Mouse (Mus musculus): ENCODE results near the gene B230219D22Rik. TPM values are rescaled to one million over a fixed set of nuclear protein-coding genes. Genes with fewer than 3 reads are reported as not detected.
"Not testable (repeated sequence)": the region's sequence is repeated elsewhere in the genome, so short reads cannot be mapped to it uniquely, and the experiment has no call there.

Gene B230219D22Rik
- polyA plus RNA-seq, 1 experiment from 2014 or later: 69.7 TPM

- WGBS: 22% methylated on average over 8 of the region's 8 CpGs
- ATAC-seq (ENCODE audit: low read depth): no peak
These were observed 1.2 kb downstream of the B230219D22Rik start for GRCm38 (mm10) chr13:55694110-55694509.

GRCm38 (mm10) chr13:55695989-55696388 is 3.1 kb downstream of the B230219D22Rik start:
- H3K9ac ChIP-seq; ATAC-seq (ENCODE audit: low read depth); H3K27ac ChIP-seq (replicated peaks); H3K4me3 ChIP-seq; H3K4me2 ChIP-seq; H3K9me3 ChIP-seq; H3K27me3 ChIP-seq: not testable (repeated sequence)
- WGBS: 90% methylated on average over 1 of the region's 3 CpGs
- H3K4me1 ChIP-seq (replicated peaks): peaks cover 29% of the 10 kb centered on the region
- H3K36me3 ChIP-seq: peaks cover 24% of the 10 kb centered on the region

More at GRCm38 (mm10) chr13:55694110-55694509, 1.2 kb downstream of the B230219D22Rik start:
- peaks cover 29% of the 10 kb centered on the region for H3K4me1 ChIP-seq (replicated peaks)
- peak overlapping the region; percentile 72 for H3K4me2 ChIP-seq
- H3K27me3 ChIP-seq: no peaks in the 10 kb centered on the region
- H3K27ac ChIP-seq (replicated peaks): peak overlapping the region; percentile 99; the same call in 1 of the 2 replicates
- peaks cover 6% of the 10 kb centered on the region for H3K36me3 ChIP-seq
- H3K9me3 ChIP-seq: no peaks in the 10 kb centered on the region
- peak overlapping the region; percentile 100 for H3K9ac ChIP-seq
- H3K4me3 ChIP-seq: peak overlapping the region; percentile 96

- WGBS: 95% methylated on average over 4 of the region's 4 CpGs
- Histone ChIP-seq H3K9me3 (0 out of 2 replicates have a peak, but pooled peaks cover 3% of the 10 kb centered on the region), H3K36me3 (peaks cover 49% of the 10 kb centered on the region), H3K4me1 (replicated peaks) (no peaks in the 10 kb centered on the region), H3K4me3 (no peak overlapping the region), H3K4me2 (no peak overlapping the region), H3K27me3 (no peaks in the 10 kb centered on the region), H3K27ac (replicated peaks) (no peak overlapping the region), H3K9ac (no peak overlapping the region)
- ATAC-seq (ENCODE audit: low read depth): no peak
These were observed 11.4 kb downstream of the B230219D22Rik start for GRCm38 (mm10) chr13:55704301-55704700.

GRCm38 (mm10) chr13:55712846-55713245 is 19.9 kb downstream of the B230219D22Rik start:
- ATAC-seq (ENCODE audit: low read depth): no peak
- peaks cover 28% of the 10 kb centered on the region for H3K4me1 ChIP-seq (replicated peaks)
- H3K4me3 ChIP-seq: no peak overlapping the region
- peaks cover 4% of the 10 kb centered on the region for H3K36me3 ChIP-seq
- no peak overlapping the region for H3K4me2 ChIP-seq
- no peaks in the 10 kb centered on the region for H3K9me3 ChIP-seq
- H3K27me3 ChIP-seq: no peaks in the 10 kb centered on the region
- H3K9ac ChIP-seq: no peak overlapping the region
- no peak overlapping the region for H3K27ac ChIP-seq (replicated peaks)
- WGBS: 88% methylated on average over 3 of the region's 3 CpGs

GRCm38 (mm10) chr13:55714501-55715166 is 21.7 kb downstream of the B230219D22Rik start, which contains the start of gene Txndc15:
Txndc15 (plus strand) TSS chr13:55714650.
- Histone ChIP-seq H3K27ac (replicated peaks) (peak within 1 kb of the TSS; percentile 98), H3K4me1 (replicated peaks) (peaks cover 33% of the 10 kb centered on the region), H3K27me3 (no peaks in the 10 kb centered on the region), H3K4me3 (peak within 1 kb of the TSS; percentile 93), H3K9me3 (no peaks in the 10 kb centered on the region), H3K4me2 (peak within 1 kb of the TSS; percentile 73), H3K9ac (peak within 1 kb of the TSS; percentile 96), H3K36me3 (peaks cover 22% of the 10 kb centered on the region)
- WGBS: under 1% methylated on average over 63 of the region's 63 CpGs
- ATAC-seq (ENCODE audit: low read depth): peak; percentile 95

- H3K4me3 ChIP-seq: peak overlapping the region; percentile 93
- H3K27me3 ChIP-seq: no peaks in the 10 kb centered on the region
- WGBS: 8% methylated on average over 5 of the region's 5 CpGs
- H3K9me3 ChIP-seq: no peaks in the 10 kb centered on the region
- ATAC-seq (ENCODE audit: low read depth): peak; percentile 17; the same call in 1 of the 2 replicates
- peaks cover 27% of the 10 kb centered on the region for H3K36me3 ChIP-seq
- peak overlapping the region; percentile 73 for H3K4me2 ChIP-seq
- peak overlapping the region; percentile 98 for H3K27ac ChIP-seq (replicated peaks)
- H3K4me1 ChIP-seq (replicated peaks): peaks cover 33% of the 10 kb centered on the region
- peak overlapping the region; percentile 96 for H3K9ac ChIP-seq
These were observed 22.2 kb downstream of the B230219D22Rik start for GRCm38 (mm10) chr13:55715167-55715512.

- peak overlapping the region; percentile 96 for H3K9ac ChIP-seq
- WGBS: 83% methylated on average over 7 of the region's 7 CpGs
These were observed 23.1 kb downstream of the B230219D22Rik start for GRCm38 (mm10) chr13:55715908-55716510.

GRCm38 (mm10) chr13:55721516-55721915 is 28.6 kb downstream of the B230219D22Rik start:
- no peaks in the 10 kb centered on the region for H3K9me3 ChIP-seq
- ATAC-seq (ENCODE audit: low read depth): no peak

More at GRCm38 (mm10) chr13:55715908-55716510, 23.1 kb downstream of the B230219D22Rik start:
- Histone ChIP-seq H3K4me2 (peak overlapping the region; percentile 73), H3K27ac (replicated peaks) (0 out of 2 replicates have a peak overlapping the region, but pooled peaks have one; percentile 98), H3K4me1 (replicated peaks) (peaks cover 33% of the 10 kb centered on the region), H3K27me3 (no peaks in the 10 kb centered on the region), H3K36me3 (peaks cover 35% of the 10 kb centered on the region), H3K9me3 (no peaks in the 10 kb centered on the region), H3K4me3 (peak overlapping the region; percentile 93)
- ATAC-seq (ENCODE audit: low read depth): no peak

GRCm38 (mm10) chr13:55721995-55722394 is 29.1 kb downstream of the B230219D22Rik start:
- Histone ChIP-seq H3K27ac (replicated peaks) (no peak overlapping the region), H3K4me2 (no peak overlapping the region), H3K4me3 (no peak overlapping the region), H3K4me1 (replicated peaks) (peaks cover 13% of the 10 kb centered on the region), H3K27me3 (no peaks in the 10 kb centered on the region), H3K36me3 (peaks cover 84% of the 10 kb centered on the region), H3K9ac (no peak overlapping the region), H3K9me3 (no peaks in the 10 kb centered on the region)
- 95% methylated on average over 2 of the region's 2 CpGs for WGBS
- no peak for ATAC-seq (ENCODE audit: low read depth)

More at GRCm38 (mm10) chr13:55721516-55721915, 28.6 kb downstream of the B230219D22Rik start:
- Histone ChIP-seq H3K9ac (no peak overlapping the region), H3K4me1 (replicated peaks) (peaks cover 18% of the 10 kb centered on the region), H3K36me3 (peaks cover 84% of the 10 kb centered on the region), H3K27ac (replicated peaks) (no peak overlapping the region), H3K4me2 (no peak overlapping the region), H3K4me3 (no peak overlapping the region), H3K27me3 (no peaks in the 10 kb centered on the region)
- 71% methylated on average over 8 of the region's 8 CpGs for WGBS

- Histone ChIP-seq H3K27ac (replicated peaks) (peak overlapping the region; percentile 97), H3K9ac (peak overlapping the region; percentile 78), H3K4me1 (replicated peaks) (peaks cover 5% of the 10 kb centered on the region; the same call in 1 of the 2 replicates), H3K27me3 (no peaks in the 10 kb centered on the region), H3K4me3 (peak overlapping the region; percentile 56), H3K9me3 (no peaks in the 10 kb centered on the region), H3K36me3 (peaks cover 43% of the 10 kb centered on the region), H3K4me2 (peak overlapping the region; percentile 69)
- 1% methylated on average over 4 of the region's 4 CpGs for WGBS
- no peak for ATAC-seq (ENCODE audit: low read depth)
These were observed 33.7 kb downstream of the B230219D22Rik start for GRCm38 (mm10) chr13:55726598-55727119.

- H3K4me3 ChIP-seq: peak within 1 kb of the TSS; percentile 56
- H3K36me3 ChIP-seq: peaks cover 38% of the 10 kb centered on the region
- no peaks in the 10 kb centered on the region for H3K27me3 ChIP-seq
- H3K9me3 ChIP-seq: no peaks in the 10 kb centered on the region
- under 1% methylated on average over 45 of the region's 73 CpGs for WGBS
- H3K4me2 ChIP-seq: peak within 1 kb of the TSS; percentile 69
- H3K9ac ChIP-seq: peak within 1 kb of the TSS; percentile 78
- peak; percentile 92 for ATAC-seq (ENCODE audit: low read depth)
- peaks cover 5% of the 10 kb centered on the region; the same call in 1 of the 2 replicates for H3K4me1 ChIP-seq (replicated peaks)
- H3K27ac ChIP-seq (replicated peaks): peak within 1 kb of the TSS; percentile 97
These were observed 34.4 kb downstream of the B230219D22Rik start, which contains the start of gene Pcbd2 for GRCm38 (mm10) chr13:55727120-55727838. Pcbd2 (plus strand) TSS chr13:55727368.
